Mouse (Mus musculus) embryonic fibroblast, embryonic 13.5 days (primary cell): Measurements from ENCODE around the gene Izumo1r.

Source experiments
- CTCF ChIP-seq: IDR thresholded peaks from 2 replicates; pipeline ENCODE4 v1.5.1; 2011; ENCODE audit warnings: mild to moderate bottlenecking, control low read depth, low read length, moderate library complexity, borderline replicate concordance; ENCODE audit not compliant: insufficient read depth
- POLR2A ChIP-seq: IDR thresholded peaks from 2 replicates; pipeline ENCODE4 v1.6.1; 2011; ENCODE audit warnings: low read depth, mild to moderate bottlenecking, control low read depth, low read length, moderate library complexity

DNA sequence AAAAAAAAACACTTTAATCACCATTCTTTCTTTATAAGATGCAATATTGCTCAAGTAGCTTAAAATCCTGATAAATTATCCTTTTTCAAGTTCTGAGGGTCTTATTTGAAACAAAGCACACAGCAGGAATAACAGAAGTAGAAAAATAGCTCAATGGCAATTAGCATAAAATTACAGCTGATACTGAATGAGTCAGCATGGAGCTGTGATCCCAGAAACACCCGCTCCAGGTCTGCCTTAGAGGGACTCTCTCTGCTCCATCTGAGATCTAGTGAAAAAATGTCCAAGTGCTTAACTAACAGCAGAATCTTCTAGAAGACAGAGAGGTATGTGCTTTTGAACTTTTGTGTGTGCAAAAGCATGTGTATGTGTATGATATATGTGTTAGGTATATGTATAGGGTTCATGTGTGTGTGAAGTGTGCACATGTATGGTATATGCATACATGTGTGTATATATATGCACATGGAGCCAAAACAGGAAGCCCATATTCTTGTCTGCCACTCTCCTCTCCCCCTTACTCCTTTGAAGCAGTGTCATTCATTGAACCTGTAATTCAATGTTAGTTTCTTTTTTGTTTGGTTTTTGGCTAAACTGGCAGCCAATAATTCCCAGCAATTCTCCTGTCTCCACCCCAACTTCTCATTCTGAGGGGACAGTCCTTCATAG, 55.3 kb downstream of the Izumo1r start:
- no peak for TF ChIP-seq CTCF
- no peak for TF ChIP-seq POLR2A
